Mouse (Mus musculus): Measurements from ENCODE around the gene Rel.

The Rel gene

DNA sequence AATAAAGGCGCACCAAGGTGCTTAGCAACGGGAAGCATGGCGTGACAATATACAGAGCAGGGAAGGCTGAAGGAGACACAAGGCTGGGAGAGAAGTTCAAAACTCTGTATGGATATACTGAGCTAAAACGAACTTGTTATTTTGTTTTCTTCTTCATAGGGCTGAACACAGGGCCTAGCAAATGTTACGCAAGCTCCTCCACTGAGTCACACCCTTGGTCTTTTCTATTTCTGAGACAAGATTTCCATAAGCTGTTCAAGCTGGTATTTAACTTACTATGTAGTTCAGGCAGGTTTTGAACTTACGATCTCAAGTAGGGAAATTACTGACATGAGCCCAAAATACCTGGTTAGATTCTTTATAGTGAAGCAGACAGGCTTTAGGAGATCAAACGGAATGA is 29.4 kb downstream of the Rel start:
- DNase-seq: no peak

GRCm38 (mm10) chr11:23740895-23741294 is 29.9 kb downstream of the Rel start:
- no peak for DNase-seq

DNA sequence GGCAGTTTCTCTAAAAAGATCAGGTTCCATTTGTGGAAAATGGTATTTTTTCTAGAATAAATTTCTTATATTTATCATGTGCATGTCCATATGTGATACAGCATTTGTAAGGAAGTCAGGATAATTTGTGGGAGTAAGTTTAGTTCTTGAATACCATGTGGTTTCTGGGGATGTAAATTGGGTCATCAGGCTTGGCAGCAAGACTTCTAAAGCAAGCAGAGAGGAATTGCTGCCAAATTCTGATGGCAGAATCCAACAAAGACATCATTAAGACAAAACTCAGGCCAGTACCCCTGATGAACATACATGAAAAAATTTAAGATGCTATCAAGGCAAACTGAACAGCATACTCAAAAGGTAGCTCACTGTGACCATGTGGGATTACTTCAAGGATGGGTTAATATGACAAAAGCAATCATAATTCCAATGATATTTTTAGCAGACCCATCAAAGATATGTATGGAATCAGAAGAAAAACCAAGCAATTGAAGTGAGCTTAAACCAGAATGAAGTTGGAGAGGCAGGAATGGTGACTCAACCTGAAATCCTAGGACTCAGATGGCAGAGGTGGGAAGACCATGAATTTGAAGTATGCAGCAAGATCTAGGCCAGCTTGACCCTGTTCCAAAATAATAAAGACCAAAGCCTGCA is 34.8 kb downstream of the Rel start:
- no peak for DNase-seq

- DNase-seq: no peak
Measured at GRCm38 (mm10) chr11:23734749-23735286, 36.0 kb downstream of the Rel start.

GRCm38 (mm10) chr11:23732840-23733239 is 37.9 kb downstream of the Rel start:
- DNase-seq: no peak

DNA sequence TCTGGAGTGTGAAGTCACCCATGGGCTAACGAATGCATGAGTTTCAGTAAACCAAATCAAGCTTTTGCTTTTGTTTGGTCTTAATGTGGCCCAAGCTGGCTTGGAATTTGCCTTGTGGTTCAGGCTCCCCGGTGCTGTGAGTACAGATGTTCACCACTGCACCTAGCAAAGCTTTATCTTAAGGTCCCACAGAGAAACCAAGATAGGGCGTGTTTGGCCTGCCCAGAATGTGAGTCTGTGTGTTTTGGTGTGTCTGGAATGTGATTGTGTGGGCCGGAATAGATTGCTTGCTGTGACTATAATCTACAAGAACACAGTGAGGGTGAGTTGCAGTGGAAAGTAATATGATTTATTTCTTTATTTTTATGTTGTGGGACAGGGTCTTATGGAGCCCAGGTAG is 40.6 kb downstream of the Rel start:
- DNase-seq: no peak

DNA sequence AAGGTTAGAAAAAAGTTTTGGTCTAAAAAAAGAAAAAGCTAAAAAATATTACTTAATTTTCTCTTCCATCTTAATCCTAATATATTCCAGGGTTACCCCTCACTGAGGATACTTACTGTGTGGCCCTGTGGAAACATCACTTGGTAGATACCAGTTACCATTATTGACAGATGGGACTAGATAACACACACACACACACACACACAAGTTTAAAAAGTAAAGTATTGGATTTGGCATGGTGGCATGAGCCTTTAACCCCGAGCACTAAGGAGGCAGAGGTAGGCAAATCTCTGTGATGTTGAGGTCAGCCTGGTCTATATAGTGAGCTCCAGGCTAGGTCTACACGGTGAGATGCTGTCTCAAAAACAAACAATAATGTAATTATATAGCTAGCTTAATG is 42.6 kb downstream of the Rel start:
- DNase-seq: no peak

GRCm38 (mm10) chr11:23726441-23726840 is 44.3 kb downstream of the Rel start:
- no peak for DNase-seq

GRCm38 (mm10) chr11:23725850-23726249 is 44.9 kb downstream of the Rel start:
- no peak for DNase-seq

- DNase-seq: no peak
Measured at GRCm38 (mm10) chr11:23722326-23722725, 48.4 kb downstream of the Rel start.

DNA sequence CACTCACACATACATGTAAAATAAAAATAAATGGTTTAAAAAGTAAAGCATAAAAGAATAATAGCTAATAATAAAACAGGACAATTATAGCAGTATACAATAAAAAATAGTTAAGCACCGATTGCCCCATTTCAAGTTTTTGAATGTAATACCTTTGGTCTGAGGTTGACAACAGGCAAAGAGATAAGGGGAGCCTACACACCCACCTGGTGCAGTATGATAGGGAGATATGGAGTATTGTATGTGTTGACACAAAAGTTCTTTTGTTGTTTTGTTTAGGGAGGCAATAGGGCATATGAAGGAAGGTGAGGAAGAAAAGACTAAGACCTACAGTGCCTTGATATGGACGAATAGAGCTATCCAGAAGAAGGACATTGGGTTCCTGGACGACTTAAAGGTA is 50.9 kb downstream of the Rel start:
- DNase-seq: no peak

DNA sequence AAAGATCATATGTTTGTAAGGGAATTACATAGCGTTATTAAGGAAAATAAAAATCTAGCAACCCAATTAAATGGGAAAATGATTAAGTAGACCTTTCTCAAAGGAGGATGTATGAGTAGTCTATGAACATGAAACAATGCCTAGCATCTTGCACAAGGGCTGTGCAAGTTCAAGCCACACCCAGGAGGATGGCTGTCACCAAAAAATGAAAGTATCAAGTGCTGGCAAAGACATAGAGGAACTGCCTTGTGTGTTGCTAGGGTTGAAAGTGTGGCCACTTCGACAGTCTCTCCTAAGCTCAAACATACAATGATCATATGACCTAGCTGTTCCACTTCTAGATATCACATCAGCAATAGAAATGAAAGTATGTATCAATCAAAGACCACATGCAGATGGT is 51.9 kb downstream of the Rel start:
- DNase-seq: no peak

DNA sequence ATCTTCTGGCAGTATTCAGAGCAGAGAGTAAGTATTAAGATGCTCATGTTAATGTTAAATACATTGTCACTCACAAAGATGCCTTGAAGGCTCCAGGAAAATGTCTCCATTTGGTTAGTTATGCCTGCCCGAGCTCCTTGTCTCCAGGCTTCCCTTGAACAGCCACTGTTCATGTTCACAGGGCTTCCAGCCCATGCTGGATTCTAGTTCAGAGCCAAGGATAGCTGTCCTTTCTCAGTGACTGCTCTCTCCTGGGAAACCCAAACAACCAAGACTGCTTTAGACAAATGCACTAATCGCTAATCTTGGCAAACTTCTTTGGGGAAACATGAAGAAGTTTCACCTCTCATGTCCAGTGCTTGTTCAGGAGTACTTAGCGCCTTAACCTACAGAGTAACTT is 58.5 kb downstream of the Rel start:
- DNase-seq: no peak

- DNase-seq: no peak
Measured at GRCm38 (mm10) chr11:23704604-23705294, 66.0 kb downstream of the Rel start.

DNA sequence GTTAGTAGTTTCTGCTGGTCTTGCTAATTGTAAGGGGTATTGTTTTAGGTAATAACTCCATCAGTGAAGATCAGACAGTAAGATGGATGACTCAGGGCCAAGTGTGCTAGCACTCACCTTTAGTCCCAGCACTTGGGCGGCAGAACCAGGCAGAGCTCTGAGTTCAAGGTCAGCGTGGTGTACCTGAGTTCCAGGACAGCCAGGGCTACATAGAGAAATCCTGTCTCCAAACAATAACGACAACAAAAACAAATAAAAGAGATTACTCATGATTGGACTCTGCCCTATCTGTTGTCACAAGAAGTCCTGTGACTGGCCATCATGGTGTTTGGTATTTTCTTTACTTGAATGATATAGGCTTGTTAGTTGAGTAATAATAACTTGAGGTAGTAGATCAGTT is 68.9 kb downstream of the Rel start:
- DNase-seq: no peak

DNA sequence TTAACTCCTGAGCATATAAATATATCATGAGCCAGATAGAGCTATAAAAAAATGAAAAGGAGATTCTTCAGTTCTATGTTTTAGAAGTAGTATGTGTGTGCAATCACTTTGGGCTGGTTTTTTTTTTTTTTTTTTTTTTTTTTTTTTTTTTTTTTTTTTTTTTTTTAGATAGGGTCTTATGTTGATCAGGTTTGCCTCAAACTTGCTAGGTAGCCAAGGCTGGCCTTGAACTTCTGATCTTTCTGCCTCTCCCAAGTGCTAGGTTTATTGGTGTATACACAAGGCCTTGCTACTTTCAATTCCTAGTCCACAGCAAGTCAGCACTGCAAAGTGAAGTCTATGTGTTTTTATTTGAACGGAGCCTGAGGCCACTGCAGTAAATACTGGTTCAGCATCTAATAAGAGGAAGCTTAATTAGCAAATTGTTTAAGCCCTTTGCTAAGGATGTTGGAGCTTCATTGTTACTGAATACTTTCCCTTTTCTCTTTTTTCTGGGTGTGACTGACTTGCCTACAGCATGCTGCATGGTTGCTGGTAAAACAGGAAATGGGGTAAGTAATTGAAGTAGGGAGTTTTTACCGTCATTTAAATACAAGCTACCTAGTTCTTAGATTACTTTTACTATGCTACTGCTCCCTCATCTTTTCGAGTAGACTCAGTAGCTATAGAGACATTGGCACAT is 71.2 kb downstream of the Rel start:
- DNase-seq: no peak

DNA sequence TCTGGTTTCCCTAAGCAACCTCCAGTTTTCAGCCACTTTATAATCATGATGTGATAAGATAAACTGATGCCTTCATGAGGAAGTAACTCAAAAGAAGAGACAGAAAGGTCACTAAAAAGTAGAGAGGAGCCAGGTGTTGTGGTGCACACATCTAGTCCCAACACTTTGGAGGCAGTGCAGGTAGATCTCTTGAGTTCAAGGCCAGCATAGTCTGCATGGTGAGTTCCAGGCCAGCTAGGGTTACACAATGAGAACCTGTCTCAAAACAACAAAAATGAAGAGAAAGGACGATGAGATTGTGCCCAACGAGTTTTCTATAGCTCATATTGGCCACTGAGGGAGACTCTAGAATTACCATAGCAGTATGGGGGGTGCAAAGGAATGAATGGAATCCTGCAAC is 72.2 kb downstream of the Rel start:
- DNase-seq: no peak

DNA sequence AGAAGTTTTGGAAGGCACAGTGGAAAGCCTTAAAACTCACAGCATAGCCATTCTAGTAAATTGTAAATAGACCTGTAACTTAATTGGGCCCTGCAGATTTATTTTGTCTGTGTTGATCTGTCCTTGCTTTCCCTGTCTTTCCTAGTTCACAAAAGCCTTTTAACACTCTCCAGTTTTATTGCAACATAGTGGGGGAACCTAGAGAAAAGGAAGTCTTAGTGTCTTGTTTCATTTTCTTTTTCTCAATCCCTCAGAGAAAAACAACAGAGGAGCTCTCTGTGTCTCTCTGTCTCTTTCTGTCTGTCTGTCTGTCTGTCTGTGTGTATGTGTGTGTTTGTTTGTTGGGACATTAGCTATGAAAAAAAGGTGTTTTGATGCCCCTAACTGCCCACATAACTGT is 74.9 kb downstream of the Rel start:
- no peak for DNase-seq

GRCm38 (mm10) chr11:23693286-23693685 is 77.5 kb downstream of the Rel start:
- DNase-seq: no peak

DNA sequence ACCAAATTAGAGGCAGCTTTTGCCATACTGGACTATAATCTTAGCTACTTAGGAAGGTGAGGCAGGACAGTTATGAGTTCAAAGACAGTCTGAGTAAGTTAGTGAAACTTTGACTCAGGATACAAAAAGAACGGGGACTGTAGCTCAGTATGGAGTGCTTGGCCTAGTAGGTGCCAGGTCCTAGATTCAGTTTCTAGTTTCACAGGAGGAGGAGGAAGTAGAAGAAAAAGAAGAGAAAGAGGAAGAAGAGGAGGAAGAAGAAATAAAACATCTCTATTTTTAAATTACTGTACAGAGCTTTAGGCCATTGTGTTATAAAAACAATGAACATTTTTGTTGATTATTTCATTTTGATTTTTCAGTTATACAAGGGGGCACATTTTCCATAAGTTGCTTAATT is 82.7 kb downstream of the Rel start:
- DNase-seq: no peak
